ENCODE assay signal across 18 mouse cellular contexts in genomic region chr1:74057501-74057900, GRCm38 (mm10).
DNase-seq lines count a peak whose midpoint lies in the region; ATAC-seq and TF ChIP-seq lines count a peak whose summit lies in the region.
"Had no signal": no experiment of that assay in that cellular context is flagged by ENCODE, and none has a peak within 500 bp of the region (broad histone marks: within the 10 kb centered on the region; RNA-seq: fewer than 3 reads in every experiment).

No protein-coding gene starts in this region.

- POLR2A ChIA-PET in Patski (lab: Charles Lee) = interaction anchor here (0.7 to 9.8 kb wide), 5 partner anchors 10 to 60 kb away, joined by 3 to 201 read pairs (median 4); no protein-coding TSS in a partner anchor

- H3K4me1 ChIP-seq in kidney, embryonic 15.5 days = peaks cover 54% of the 10 kb centered on the region
- H3K4me1 ChIP-seq in kidney, embryonic 16.5 days (ENCODE audit: insufficient read depth, low read length) = peaks cover 50% of the 10 kb centered on the region
- H3K4me1 ChIP-seq: hindbrain, embryonic 15.5 days had no signal

- no peak overlapping the region for H3K9ac ChIP-seq in kidney, embryonic 15.5 days
- no peak overlapping the region for H3K9ac ChIP-seq in kidney, embryonic 16.5 days (replicated peaks; ENCODE audit: low read length)
- H3K9ac ChIP-seq: embryonic facial prominence, embryonic 13.5 days; forebrain, embryonic 13.5 days; forebrain, postnatal 0 days; heart, embryonic 13.5 days; hindbrain, embryonic 15.5 days had no signal

- no peak overlapping the region for H3K4me2 ChIP-seq in kidney, embryonic 15.5 days
- no peak overlapping the region for H3K4me2 ChIP-seq in kidney, embryonic 16.5 days (replicated peaks; ENCODE audit: low read depth, low read length)
- H3K4me2 ChIP-seq: embryonic facial prominence, embryonic 13.5 days; forebrain, embryonic 13.5 days; heart, embryonic 13.5 days; hindbrain, embryonic 15.5 days had no signal

- no peak for TF ChIP-seq CTCF in Patski (IDR thresholded peaks at IDR 0.05)

- no peaks in the 10 kb centered on the region for H3K36me3 ChIP-seq in kidney, embryonic 15.5 days
- no peaks in the 10 kb centered on the region for H3K36me3 ChIP-seq in kidney, embryonic 16.5 days (ENCODE audit: insufficient read depth, low read length)
- H3K36me3 ChIP-seq: embryonic facial prominence, embryonic 13.5 days; heart, embryonic 13.5 days; hindbrain, embryonic 15.5 days had no signal

- no peak overlapping the region for H3K4me3 ChIP-seq in kidney, embryonic 15.5 days (replicated peaks)
- no peak overlapping the region for H3K4me3 ChIP-seq in kidney, embryonic 16.5 days (ENCODE audit: low read length)
- H3K4me3 ChIP-seq: embryonic facial prominence, embryonic 13.5 days; forebrain, embryonic 13.5 days; heart, embryonic 13.5 days; hindbrain, embryonic 15.5 days had no signal

- no peak for ATAC-seq in kidney, embryonic 15.5 days (replicated peaks; ENCODE audit: low FRiP score)
- no peak for ATAC-seq in kidney, embryonic 16.5 days (ENCODE audit: low FRiP score, low TSS enrichment)
- peak; percentile 31 for ATAC-seq in Patski
- ATAC-seq: forebrain, embryonic 13.5 days; forebrain, postnatal 0 days had no signal

- no peaks in the 10 kb centered on the region for H3K27me3 ChIP-seq in kidney, embryonic 15.5 days
- no peaks in the 10 kb centered on the region for H3K27me3 ChIP-seq in kidney, embryonic 16.5 days (ENCODE audit: insufficient read depth, low read length)
- H3K27me3 ChIP-seq in Patski = no peaks in the 10 kb centered on the region
- H3K27me3 ChIP-seq: embryonic facial prominence, embryonic 13.5 days; forebrain, embryonic 13.5 days; heart, embryonic 13.5 days; hindbrain, embryonic 15.5 days had no signal

- in situ Hi-C loops in Patski (cut with MboI; ENCODE audit: low pct_unique_long_range_greater_than_20kb) = no loop called here

- 63% methylated on average over 5 of the region's 5 CpGs for WGBS in kidney, embryonic 15.5 days
- WGBS in kidney, embryonic 16.5 days = 65% methylated on average over 5 of the region's 5 CpGs

- CTCF ChIA-PET in Patski (lab: Charles Lee) = interaction anchor here (1.2 to 3.3 kb wide), 2 partner anchors 19 to 21 kb away, joined by 3 to 10 read pairs; no protein-coding TSS in a partner anchor

- DNase-seq in kidney, adult 11 months = peak; percentile 76
- DNase-seq in kidney, adult 18-20 months = no peak
- DNase-seq in Patski (ENCODE audit: low read depth, low spot score) = no peak
- DNase-seq in kidney, postnatal 14 days = peak; percentile 61
- no peak for DNase-seq in cerebellum, adult 9-10 months
- DNase-seq: adrenal gland, adult 2 months; adrenal gland, postnatal 36 days; cerebellum, adult 2 months; cerebellum, postnatal 14 days; forebrain, postnatal 0 days; gastrocnemius, postnatal 25 days; heart, postnatal 36 days had no signal

- 0 out of 2 replicates have a peak overlapping the region, but pooled peaks have one; percentile 45 for H3K27ac ChIP-seq in kidney, embryonic 15.5 days
- no peak overlapping the region for H3K27ac ChIP-seq in kidney, embryonic 16.5 days (ENCODE audit: low read length)
- H3K27ac ChIP-seq: embryonic facial prominence, embryonic 13.5 days; forebrain, embryonic 13.5 days; heart, embryonic 13.5 days; hindbrain, embryonic 15.5 days had no signal

- no peaks in the 10 kb centered on the region for H3K9me3 ChIP-seq in kidney, embryonic 15.5 days (replicated peaks)
- no peaks in the 10 kb centered on the region for H3K9me3 ChIP-seq in kidney, embryonic 16.5 days (ENCODE audit: low read length)
- H3K9me3 ChIP-seq: embryonic facial prominence, embryonic 13.5 days; forebrain, embryonic 13.5 days; heart, embryonic 13.5 days; hindbrain, embryonic 15.5 days had no signal

Comparison
In these comparisons a context has a peak if more than half of its experiments do, and no peak if none do; other contexts are left out.
1. DNase-seq: peak in kidney, adult 11 months (single experiment) and kidney, postnatal 14 days (single experiment); none in kidney, adult 18-20 months (single experiment), Patski (single experiment) and cerebellum, adult 9-10 months (single experiment).